Mouse (Mus musculus): ENCODE results near the gene Tex50. TPM values are rescaled to one million over a fixed set of nuclear protein-coding genes. Genes with fewer than 3 reads are reported as not detected.

The Tex50 gene
- polyA plus RNA-seq, 1 experiment: not detected

DNA sequence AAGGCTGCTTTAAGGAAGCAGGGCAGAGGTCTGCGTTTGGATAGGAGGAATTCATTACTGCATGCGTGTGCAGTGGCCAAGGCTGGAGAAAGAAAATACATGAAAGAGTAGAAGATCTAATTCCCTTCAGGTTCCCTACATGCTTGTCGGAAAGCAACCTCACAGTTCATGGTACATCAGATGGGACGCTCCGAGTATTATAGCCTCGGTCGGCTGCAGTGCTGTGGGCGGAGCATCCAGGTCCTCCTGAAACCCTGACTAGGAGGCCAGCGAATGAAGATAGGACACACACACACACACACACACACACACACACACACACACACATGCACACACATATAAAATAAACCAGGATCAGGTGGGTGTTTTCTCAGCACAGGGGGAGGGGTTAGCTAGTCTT, 24.6 kb upstream of the Tex50 start:
- WGBS: 54% methylated on average over 9 of the region's 9 CpGs
- Histone ChIP-seq H3K27me3 (ENCODE audit: control insufficient read depth, insufficient read depth, low read length) (no peaks in the 10 kb centered on the region), H3K27ac (ENCODE audit: insufficient read depth, low read length) (no peak overlapping the region), H3K36me3 (ENCODE audit: control insufficient read depth, insufficient read depth, low read length) (no peaks in the 10 kb centered on the region), H3K4me3 (ENCODE audit: extremely low read depth, insufficient read depth, insufficient read length) (no peak overlapping the region; the same call in 1 of the 2 replicates), H3K4me1 (ENCODE audit: control insufficient read depth, insufficient read depth, insufficient read length) (no peaks in the 10 kb centered on the region; the same call in 1 of the 2 replicates)
- TF ChIP-seq POLR2A (IDR thresholded peaks at IDR 0.05; ENCODE audit: low read depth, low read length) (no peak), CTCF (IDR thresholded peaks at IDR 0.05; ENCODE audit: extremely low read depth, insufficient read depth, insufficient read length, insufficient replicate concordance) (no peak)
- no peak for DNase-seq (ENCODE audit: low read depth in 1 of 2, low spot score in 2 of 2)

GRCm38 (mm10) chr1:161182386-161182785, 23.3 kb upstream of the Tex50 start:
- H3K27ac ChIP-seq (ENCODE audit: insufficient read depth, low read length): no peak overlapping the region
- H3K4me1 ChIP-seq (ENCODE audit: control insufficient read depth, insufficient read depth, insufficient read length): no peaks in the 10 kb centered on the region; the same call in 1 of the 2 replicates
- no peak overlapping the region for H3K4me3 ChIP-seq (ENCODE audit: extremely low read depth, insufficient read depth, insufficient read length)
- WGBS: 86% methylated on average over 9 of the region's 9 CpGs
- DNase-seq (ENCODE audit: low read depth in 1 of 2, low spot score in 2 of 2): no peak
- H3K36me3 ChIP-seq (ENCODE audit: control insufficient read depth, insufficient read depth, low read length): no peaks in the 10 kb centered on the region
- TF ChIP-seq POLR2A (IDR thresholded peaks at IDR 0.05; ENCODE audit: low read depth, low read length) (no peak), CTCF (IDR thresholded peaks at IDR 0.05; ENCODE audit: extremely low read depth, insufficient read depth, insufficient read length, insufficient replicate concordance) (no peak)
- H3K27me3 ChIP-seq (ENCODE audit: control insufficient read depth, insufficient read depth, low read length): no peaks in the 10 kb centered on the region

DNA sequence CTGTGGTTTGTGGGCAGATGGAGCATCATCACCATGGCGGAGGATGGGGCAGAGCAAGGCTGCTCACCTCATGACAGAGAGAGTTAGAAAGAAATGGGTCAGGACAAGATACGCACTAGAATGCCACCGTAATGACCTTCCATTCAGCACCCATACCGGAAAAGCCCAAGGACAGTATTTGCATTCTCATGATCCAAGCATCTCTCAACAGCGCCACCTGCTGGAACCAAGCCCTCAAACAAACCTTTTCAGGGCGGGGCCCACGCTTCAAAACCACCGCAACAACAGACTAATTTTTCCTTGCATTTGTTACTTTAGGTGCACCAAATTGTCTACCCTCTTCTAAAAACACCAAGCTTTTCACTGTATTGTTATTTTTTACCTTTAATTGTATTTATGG, 21.6 kb upstream of the Tex50 start:
- TF ChIP-seq CTCF (IDR thresholded peaks at IDR 0.05; ENCODE audit: extremely low read depth, insufficient read depth, insufficient read length, insufficient replicate concordance): peak; percentile 62; the same call in 1 of the 2 replicates
- TF ChIP-seq POLR2A (IDR thresholded peaks at IDR 0.05; ENCODE audit: low read depth, low read length): no peak
- DNase-seq (ENCODE audit: low read depth in 1 of 2, low spot score in 2 of 2): peak in 1 of 2 experiments; percentile 53
- Histone ChIP-seq H3K36me3 (ENCODE audit: control insufficient read depth, insufficient read depth, low read length) (no peaks in the 10 kb centered on the region), H3K4me1 (ENCODE audit: control insufficient read depth, insufficient read depth, insufficient read length) (no peaks in the 10 kb centered on the region; the same call in 1 of the 2 replicates), H3K27ac (ENCODE audit: insufficient read depth, low read length) (no peak overlapping the region), H3K4me3 (ENCODE audit: extremely low read depth, insufficient read depth, insufficient read length) (no peak overlapping the region), H3K27me3 (ENCODE audit: control insufficient read depth, insufficient read depth, low read length) (no peaks in the 10 kb centered on the region)
- WGBS: 54% methylated on average over 8 of the region's 8 CpGs

DNA sequence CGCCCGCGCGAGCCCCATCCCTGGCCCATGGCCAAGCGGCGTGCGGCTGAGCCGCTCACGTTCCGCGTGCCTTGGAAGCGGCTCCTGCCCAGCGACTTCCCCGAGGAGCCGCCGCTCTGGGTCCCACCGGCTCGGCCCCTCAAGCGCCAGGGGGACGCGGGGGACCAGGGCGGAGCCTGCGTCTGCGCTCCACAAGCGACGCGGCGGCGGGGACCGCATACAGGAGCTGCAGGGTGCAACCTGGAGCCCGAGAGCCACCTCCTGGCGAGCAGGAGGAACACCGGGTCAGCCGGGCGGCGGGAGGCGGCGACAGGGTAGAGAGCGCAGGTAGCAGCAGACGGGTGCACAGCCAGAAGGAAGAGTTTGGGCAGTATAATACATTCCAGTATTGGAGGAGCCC, 11.5 kb upstream of the Tex50 start:
- no peaks in the 10 kb centered on the region; the same call in 1 of the 2 replicates for H3K4me1 ChIP-seq (ENCODE audit: control insufficient read depth, insufficient read depth, insufficient read length)
- DNase-seq (ENCODE audit: low read depth in 1 of 2, low spot score in 2 of 2): peak; percentile 42 to 82
- peak overlapping the region; percentile 49; the same call in 1 of the 2 replicates for H3K4me3 ChIP-seq (ENCODE audit: extremely low read depth, insufficient read depth, insufficient read length)
- WGBS: 4% methylated on average over 40 of the region's 40 CpGs
- no peak for TF ChIP-seq POLR2A (IDR thresholded peaks at IDR 0.05; ENCODE audit: low read depth, low read length)
- peak; percentile 84 for TF ChIP-seq CTCF (IDR thresholded peaks at IDR 0.05; ENCODE audit: extremely low read depth, insufficient read depth, insufficient read length, insufficient replicate concordance)
- peaks cover 2% of the 10 kb centered on the region; the same call in 1 of the 2 replicates for H3K27me3 ChIP-seq (ENCODE audit: control insufficient read depth, insufficient read depth, low read length)
- no peaks in the 10 kb centered on the region for H3K36me3 ChIP-seq (ENCODE audit: control insufficient read depth, insufficient read depth, low read length)
- H3K27ac ChIP-seq (ENCODE audit: insufficient read depth, low read length): no peak overlapping the region

- Histone ChIP-seq H3K27me3 (ENCODE audit: control insufficient read depth, insufficient read depth, low read length) (no peaks in the 10 kb centered on the region), H3K36me3 (ENCODE audit: control insufficient read depth, insufficient read depth, low read length) (no peaks in the 10 kb centered on the region), H3K27ac (ENCODE audit: insufficient read depth, low read length) (no peak overlapping the region), H3K4me1 (ENCODE audit: control insufficient read depth, insufficient read depth, insufficient read length) (peaks cover 9% of the 10 kb centered on the region), H3K4me3 (ENCODE audit: extremely low read depth, insufficient read depth, insufficient read length) (no peak overlapping the region)
- WGBS: 57% methylated on average over 4 of the region's 4 CpGs
- no peak for TF ChIP-seq CTCF (IDR thresholded peaks at IDR 0.05; ENCODE audit: extremely low read depth, insufficient read depth, insufficient read length, insufficient replicate concordance)
- DNase-seq (ENCODE audit: low read depth in 1 of 2, low spot score in 2 of 2): no peak
Observed at GRCm38 (mm10) chr1:161160266-161160665, 1.2 kb upstream of the Tex50 start.

DNA sequence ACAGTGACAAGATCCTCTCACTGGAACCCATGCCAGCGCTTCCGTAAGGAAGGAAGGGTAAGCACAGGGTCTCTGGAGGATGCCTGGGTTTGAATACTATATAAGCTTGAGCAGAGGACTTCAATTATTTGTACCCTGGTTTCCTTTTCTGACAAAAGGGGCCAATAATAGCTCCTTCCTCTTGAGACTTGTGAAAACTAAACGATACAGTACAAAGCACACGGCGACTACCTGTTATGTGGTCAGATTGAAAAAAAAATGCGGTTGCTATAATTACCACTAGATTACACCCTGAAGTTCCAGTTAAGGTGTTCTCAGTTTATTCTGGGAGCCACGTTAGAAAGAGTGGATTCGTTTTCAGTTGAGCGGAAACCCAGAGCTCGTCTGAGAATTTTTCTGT, 2.6 kb downstream of the Tex50 start:
- H3K4me3 ChIP-seq (ENCODE audit: extremely low read depth, insufficient read depth, insufficient read length): no peak overlapping the region
- WGBS: 8% methylated on average over 10 of the region's 10 CpGs
- TF ChIP-seq CTCF (IDR thresholded peaks at IDR 0.05; ENCODE audit: extremely low read depth, insufficient read depth, insufficient read length, insufficient replicate concordance) (no peak), POLR2A (IDR thresholded peaks at IDR 0.05; ENCODE audit: low read depth, low read length) (no peak)
- no peaks in the 10 kb centered on the region for H3K27me3 ChIP-seq (ENCODE audit: control insufficient read depth, insufficient read depth, low read length)
- H3K36me3 ChIP-seq (ENCODE audit: control insufficient read depth, insufficient read depth, low read length): no peaks in the 10 kb centered on the region
- DNase-seq (ENCODE audit: low read depth in 1 of 2, low spot score in 2 of 2): peak in 1 of 2 experiments; percentile 17
- no peak overlapping the region for H3K27ac ChIP-seq (ENCODE audit: insufficient read depth, low read length)
- H3K4me1 ChIP-seq (ENCODE audit: control insufficient read depth, insufficient read depth, insufficient read length): peaks cover 9% of the 10 kb centered on the region

- no peak overlapping the region for H3K27ac ChIP-seq (ENCODE audit: insufficient read depth, low read length)
- 86% methylated on average over 6 of the region's 6 CpGs for WGBS
- no peak for DNase-seq (ENCODE audit: low read depth in 1 of 2, low spot score in 2 of 2)
- no peak for TF ChIP-seq POLR2A (IDR thresholded peaks at IDR 0.05; ENCODE audit: low read depth, low read length)
- no peak for TF ChIP-seq CTCF (IDR thresholded peaks at IDR 0.05; ENCODE audit: extremely low read depth, insufficient read depth, insufficient read length, insufficient replicate concordance)
- H3K4me1 ChIP-seq (ENCODE audit: control insufficient read depth, insufficient read depth, insufficient read length): no peaks in the 10 kb centered on the region
- H3K36me3 ChIP-seq (ENCODE audit: control insufficient read depth, insufficient read depth, low read length): no peaks in the 10 kb centered on the region
- H3K27me3 ChIP-seq (ENCODE audit: control insufficient read depth, insufficient read depth, low read length): no peaks in the 10 kb centered on the region
- no peak overlapping the region for H3K4me3 ChIP-seq (ENCODE audit: extremely low read depth, insufficient read depth, insufficient read length)
Observed at GRCm38 (mm10) chr1:161151098-161151497, 8.0 kb downstream of the Tex50 start.

All from spleen, adult 2 months (tissue).